Mouse (Mus musculus): ENCODE results near the gene Washc3.

GRCm38 (mm10) chr10:88281699-88282098 is 80.8 kb downstream of the Washc3 start:
- no peak for TF ChIP-seq GATA1 (IDR thresholded peaks at IDR 0.05; ENCODE audit: low read length)
- TF ChIP-seq TAL1 (IDR thresholded peaks at IDR 0.05; ENCODE audit: low read length), result no peak
